Mouse (Mus musculus) splenic B cell, adult 2 months (primary cell): ENCODE measurements at regions not wholly inside any gene's neighbourhood (a gene's known extent, or its start where the extent isn't known, plus 50 kb on each side); places are given as distances from the start of the nearest gene placed in this dataset.

ENCODE experiments used
- DNase-seq: peaks from one replicate; pipeline ENCODE4 v3.0.0-alpha.2; 2011; ENCODE audit warnings: low read depth, low spot score
- H3K27me3 ChIP-seq: 2 replicates; pipeline ENCODE4 v1.6.1; 2012; ENCODE audit warnings: mild to moderate bottlenecking, low read length, moderate library complexity, mixed read lengths; ENCODE audit not compliant: control insufficient read depth, poor library complexity, insufficient read depth, severe bottlenecking
- H3K36me3 ChIP-seq: 2 replicates; pipeline ENCODE4 v1.6.1; 2012; ENCODE audit warnings: mild to moderate bottlenecking, low read length, moderate library complexity, mixed read lengths; ENCODE audit not compliant: control insufficient read depth, poor library complexity, insufficient read depth, severe bottlenecking

- DNase-seq = no peak
- H3K36me3 ChIP-seq = no peaks in the 10 kb centered on the region
- H3K27me3 ChIP-seq = no peaks in the 10 kb centered on the region
These were observed 141.3 kb downstream of the Foxo1 start for GRCm38 (mm10) chr3:52409465-52409864.

- DNase-seq = no peak
- Histone ChIP-seq H3K27me3 (no peaks in the 10 kb centered on the region), H3K36me3 (no peaks in the 10 kb centered on the region)
These were observed 138.7 kb downstream of the Foxo1 start for GRCm38 (mm10) chr3:52406778-52407318.

GRCm38 (mm10) chr3:52404636-52405035 lies 136.5 kb downstream of the Foxo1 start:
- DNase-seq = no peak
- Histone ChIP-seq H3K27me3 (no peaks in the 10 kb centered on the region), H3K36me3 (no peaks in the 10 kb centered on the region)

- no peaks in the 10 kb centered on the region for H3K36me3 ChIP-seq
- no peaks in the 10 kb centered on the region for H3K27me3 ChIP-seq
- no peak for DNase-seq
These were observed 134.9 kb downstream of the Foxo1 start for GRCm38 (mm10) chr3:52403032-52403431.
